Mouse (Mus musculus): ENCODE data around the gene Henmt1. TPM values are rescaled to one million over a fixed set of nuclear protein-coding genes. Genes with fewer than 3 reads are reported as not detected.

The Henmt1 gene
- polyA plus RNA-seq, 1 experiment: not detected

DNA sequence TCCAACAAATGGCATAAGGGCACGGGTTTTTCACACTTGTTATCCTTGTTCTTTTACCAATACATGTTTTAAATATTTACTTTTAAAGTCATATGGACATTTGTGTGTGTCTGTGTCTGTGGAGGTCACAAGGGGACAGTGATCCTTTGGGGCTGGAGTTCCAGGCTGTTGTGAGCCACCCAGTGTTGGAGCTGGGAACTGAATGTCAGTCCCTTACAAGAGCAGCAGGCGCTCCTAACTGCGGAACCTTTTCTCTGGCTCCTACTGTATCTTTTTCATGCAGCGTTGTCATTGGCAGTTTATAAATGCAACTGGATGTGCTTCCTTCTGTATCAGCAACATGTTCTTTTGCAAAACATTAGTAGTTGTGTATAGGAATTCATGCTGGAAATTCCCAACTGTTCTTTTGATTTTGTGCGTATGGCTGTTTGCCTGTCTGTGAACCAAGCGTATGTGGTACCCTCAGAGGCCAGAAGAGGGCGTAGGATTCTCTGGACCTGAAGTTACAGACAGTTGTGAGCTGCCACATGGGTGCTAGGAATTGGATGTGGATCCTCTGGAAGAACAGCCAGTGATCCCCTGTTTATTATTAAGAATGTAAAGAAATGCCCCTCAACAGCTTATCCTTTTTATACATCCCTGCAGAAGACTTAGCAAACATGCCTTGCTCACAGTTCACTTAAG is 24.8 kb downstream of the Henmt1 start:
- Histone ChIP-seq H3K9me3 (no peaks in the 10 kb centered on the region), H3K36me3 (replicated peaks; ENCODE audit: low read length) (peaks cover 11% of the 10 kb centered on the region), H3K4me3 (replicated peaks) (no peak overlapping the region), H3K27me3 (replicated peaks) (peaks cover 5% of the 10 kb centered on the region), H3K4me1 (peaks cover 78% of the 10 kb centered on the region)
- TF ChIP-seq GATA1 (IDR thresholded peaks at IDR 0.05; ENCODE audit: borderline replicate concordance, low read length): no peak
- TF ChIP-seq FLI1 (IDR thresholded peaks at IDR 0.05; ENCODE audit: low read length): no peak

DNA sequence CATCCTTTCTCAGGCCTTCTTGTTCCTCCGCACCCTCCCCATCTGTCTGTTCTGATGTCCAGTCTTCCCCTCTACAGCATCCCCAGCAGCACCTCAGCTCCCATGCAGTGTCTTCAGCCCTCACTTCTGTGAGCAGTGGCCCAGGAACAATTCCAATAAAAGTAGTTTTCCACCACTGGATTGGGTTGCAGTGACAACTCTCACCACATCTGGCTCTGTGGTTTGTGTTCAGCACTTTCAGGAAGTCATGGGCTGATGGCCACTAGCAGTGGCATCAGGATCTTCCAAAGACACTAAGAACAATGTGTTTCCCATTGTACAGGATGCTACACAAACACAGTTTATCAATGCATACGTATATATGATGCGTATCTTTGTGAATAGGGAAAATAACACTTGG is 26.4 kb downstream of the Henmt1 start:
- Histone ChIP-seq H3K27me3 (replicated peaks) (peaks cover 2% of the 10 kb centered on the region), H3K4me1 (peaks cover 72% of the 10 kb centered on the region), H3K4me3 (replicated peaks) (peak overlapping the region; percentile 42), H3K9me3 (no peaks in the 10 kb centered on the region), H3K36me3 (replicated peaks; ENCODE audit: low read length) (peaks cover 20% of the 10 kb centered on the region)
- TF ChIP-seq FLI1 (IDR thresholded peaks at IDR 0.05; ENCODE audit: low read length) (no peak), GATA1 (IDR thresholded peaks at IDR 0.05; ENCODE audit: borderline replicate concordance, low read length) (no peak)

DNA sequence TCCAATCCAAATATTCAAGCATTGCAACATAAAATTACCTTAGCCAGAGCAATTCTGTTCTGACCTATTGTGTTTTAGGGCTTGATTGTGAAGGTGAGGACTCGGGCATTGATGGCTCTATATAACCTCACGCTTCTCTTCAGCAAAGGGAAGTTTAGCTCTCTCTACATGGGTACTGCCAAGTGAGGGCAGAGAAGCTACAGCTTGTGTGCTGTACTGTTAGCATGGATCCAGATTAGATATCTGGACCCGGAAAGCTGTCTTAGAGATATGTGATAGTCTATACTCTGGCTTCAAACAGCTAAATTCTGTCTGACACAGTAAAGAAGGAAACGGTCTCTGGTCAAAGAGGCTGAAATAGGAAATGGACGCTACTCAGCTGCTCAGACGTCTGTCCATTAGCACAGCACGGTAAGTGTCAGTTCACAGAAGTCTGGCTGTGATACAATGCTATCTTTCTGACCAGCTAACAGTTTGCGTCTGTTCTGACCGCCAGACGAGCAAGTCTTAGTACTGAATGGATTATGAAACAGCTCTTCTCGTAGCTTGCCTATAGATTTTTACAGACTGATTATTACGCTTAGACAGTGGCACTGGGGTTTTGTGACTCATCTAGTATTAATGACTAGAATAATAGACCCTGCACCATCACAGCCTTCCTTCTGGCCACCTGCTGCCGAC is 34.4 kb downstream of the Henmt1 start:
- TF ChIP-seq FLI1 (IDR thresholded peaks at IDR 0.05; ENCODE audit: low read length): no peak
- no peak for TF ChIP-seq GATA1 (IDR thresholded peaks at IDR 0.05; ENCODE audit: borderline replicate concordance, low read length)
- H3K36me3 ChIP-seq (replicated peaks; ENCODE audit: low read length): peaks cover 82% of the 10 kb centered on the region
- no peak overlapping the region for H3K4me3 ChIP-seq (replicated peaks)

DNA sequence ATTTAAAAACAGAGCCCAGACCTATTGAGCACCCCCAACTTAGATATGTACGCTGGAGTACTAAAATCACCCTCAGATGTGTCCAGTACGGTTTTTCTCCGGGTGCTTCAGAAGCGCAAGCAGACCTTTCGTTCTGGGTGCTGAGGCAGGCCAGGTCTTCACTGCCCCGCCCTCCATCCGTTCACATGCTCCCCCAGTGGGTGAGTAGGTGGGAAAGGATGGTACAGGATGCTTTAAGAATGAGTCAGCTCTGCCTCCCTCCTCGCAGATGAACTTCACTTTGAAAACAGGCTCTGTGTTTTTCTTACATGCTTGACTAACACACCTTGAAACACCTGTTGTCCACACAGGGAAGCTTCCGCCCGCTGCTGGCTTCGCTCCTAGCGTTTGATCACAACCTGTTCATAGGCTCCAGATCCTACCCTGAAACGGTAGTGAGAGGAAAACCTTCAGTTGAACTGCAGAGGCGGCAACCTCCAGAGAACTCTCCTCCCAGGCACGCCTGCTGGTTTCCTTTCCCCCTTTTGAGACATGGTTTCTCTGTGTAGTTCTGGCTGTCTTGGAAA is 35.3 kb downstream of the Henmt1 start:
- no peak overlapping the region for H3K4me3 ChIP-seq (replicated peaks)
- no peaks in the 10 kb centered on the region for H3K27me3 ChIP-seq (replicated peaks)
- peaks cover 90% of the 10 kb centered on the region for H3K36me3 ChIP-seq (replicated peaks; ENCODE audit: low read length)
- no peak for TF ChIP-seq GATA1 (IDR thresholded peaks at IDR 0.05; ENCODE audit: borderline replicate concordance, low read length)
- no peak for TF ChIP-seq FLI1 (IDR thresholded peaks at IDR 0.05; ENCODE audit: low read length)
- no peaks in the 10 kb centered on the region for H3K9me3 ChIP-seq
- H3K4me1 ChIP-seq: peaks cover 9% of the 10 kb centered on the region; the same call in 1 of the 2 replicates

More for the DNA sequence above, 34.4 kb downstream of the Henmt1 start:
- H3K4me1 ChIP-seq: peaks cover 9% of the 10 kb centered on the region; the same call in 1 of the 2 replicates
- no peaks in the 10 kb centered on the region for H3K27me3 ChIP-seq (replicated peaks)
- H3K9me3 ChIP-seq: no peaks in the 10 kb centered on the region

DNA sequence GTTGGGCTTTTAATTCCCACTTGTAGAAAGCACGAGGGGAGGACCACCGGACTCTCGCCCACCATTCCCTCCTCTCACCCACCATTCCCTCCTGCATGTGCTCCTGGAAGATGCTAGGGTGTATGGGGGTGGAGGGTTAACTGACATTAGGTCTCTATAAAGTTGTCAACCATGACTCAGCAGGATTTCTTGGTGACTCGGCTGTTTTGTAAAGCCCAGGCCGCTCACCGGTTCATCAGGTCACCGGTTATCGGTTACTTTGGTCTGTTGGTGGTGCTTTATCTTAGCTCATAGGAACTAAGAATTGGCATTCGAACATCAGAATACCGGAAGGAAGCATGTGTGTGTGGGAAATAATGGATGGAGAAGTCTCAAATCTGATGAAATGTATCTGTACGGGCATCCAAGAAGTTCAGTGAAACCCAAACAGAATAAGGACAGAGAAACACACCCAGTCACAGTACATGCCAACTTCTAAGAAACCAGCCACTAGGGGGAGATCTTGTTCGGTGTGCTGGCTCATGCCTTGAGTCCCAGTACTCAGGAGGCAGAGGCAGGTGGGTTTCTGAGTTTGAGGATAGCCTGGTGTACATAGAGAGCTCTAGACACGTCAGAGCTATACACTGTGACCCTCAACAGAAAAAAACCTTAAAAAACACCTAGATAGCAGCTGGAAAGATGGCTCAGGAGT is 37.8 kb downstream of the Henmt1 start:
- Histone ChIP-seq H3K27me3 (replicated peaks) (no peaks in the 10 kb centered on the region), H3K9me3 (no peaks in the 10 kb centered on the region), H3K4me1 (peaks cover 17% of the 10 kb centered on the region), H3K36me3 (replicated peaks; ENCODE audit: low read length) (peaks cover 90% of the 10 kb centered on the region), H3K4me3 (replicated peaks) (no peak overlapping the region)
- TF ChIP-seq FLI1 (IDR thresholded peaks at IDR 0.05; ENCODE audit: low read length) (no peak), GATA1 (IDR thresholded peaks at IDR 0.05; ENCODE audit: borderline replicate concordance, low read length) (no peak)

DNA sequence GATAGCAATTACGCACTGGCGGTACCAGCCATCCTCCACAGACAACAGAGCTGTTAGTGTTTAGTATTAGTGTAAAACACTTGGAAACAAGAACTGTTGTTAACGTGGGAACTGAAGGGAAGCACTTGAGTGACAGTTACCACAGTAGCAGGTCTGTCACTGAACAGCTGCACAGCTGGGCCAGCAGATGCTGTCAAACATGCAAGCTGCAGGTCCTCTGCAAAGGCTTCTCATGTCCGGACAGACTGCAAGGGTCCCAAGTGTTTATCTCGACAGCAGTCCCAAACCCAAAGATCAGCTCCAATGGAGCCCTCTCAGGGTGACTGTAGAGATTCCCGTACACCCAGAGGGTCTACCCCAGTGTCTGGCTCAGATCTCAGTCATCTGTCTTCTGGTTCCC is 42.3 kb downstream of the Henmt1 start:
- no peak for TF ChIP-seq FLI1 (IDR thresholded peaks at IDR 0.05; ENCODE audit: low read length)
- TF ChIP-seq GATA1 (IDR thresholded peaks at IDR 0.05; ENCODE audit: borderline replicate concordance, low read length): no peak
- H3K36me3 ChIP-seq (replicated peaks; ENCODE audit: low read length): peaks cover 90% of the 10 kb centered on the region
- no peak overlapping the region for H3K4me3 ChIP-seq (replicated peaks)
- peaks cover 38% of the 10 kb centered on the region for H3K4me1 ChIP-seq
- H3K9me3 ChIP-seq: no peaks in the 10 kb centered on the region
- H3K27me3 ChIP-seq (replicated peaks): no peaks in the 10 kb centered on the region

DNA sequence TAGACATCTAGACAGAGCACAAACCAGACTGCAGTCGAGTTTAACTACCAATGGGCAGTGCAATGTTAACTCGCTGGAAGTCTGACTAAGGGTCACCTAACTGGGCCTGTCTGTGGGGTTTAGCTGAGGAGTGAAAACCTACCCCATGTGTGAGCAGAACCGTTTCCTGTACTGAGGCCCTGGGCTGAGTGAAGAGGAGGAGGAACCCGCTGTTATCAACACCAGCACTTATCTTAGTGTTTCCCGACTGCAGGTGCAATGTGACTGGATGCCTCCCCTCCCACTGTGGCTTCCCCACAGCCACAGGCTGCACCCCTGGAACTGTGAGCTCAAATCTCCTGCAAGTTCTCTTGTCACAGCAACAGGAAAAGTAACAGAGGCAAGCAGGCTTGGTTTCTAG is 44.3 kb downstream of the Henmt1 start:
- H3K27me3 ChIP-seq (replicated peaks): no peaks in the 10 kb centered on the region
- peaks cover 90% of the 10 kb centered on the region for H3K36me3 ChIP-seq (replicated peaks; ENCODE audit: low read length)
- no peak overlapping the region for H3K4me3 ChIP-seq (replicated peaks)
- TF ChIP-seq FLI1 (IDR thresholded peaks at IDR 0.05; ENCODE audit: low read length) (no peak), GATA1 (IDR thresholded peaks at IDR 0.05; ENCODE audit: borderline replicate concordance, low read length) (no peak)
- peaks cover 37% of the 10 kb centered on the region for H3K4me1 ChIP-seq
- H3K9me3 ChIP-seq: no peaks in the 10 kb centered on the region

DNA sequence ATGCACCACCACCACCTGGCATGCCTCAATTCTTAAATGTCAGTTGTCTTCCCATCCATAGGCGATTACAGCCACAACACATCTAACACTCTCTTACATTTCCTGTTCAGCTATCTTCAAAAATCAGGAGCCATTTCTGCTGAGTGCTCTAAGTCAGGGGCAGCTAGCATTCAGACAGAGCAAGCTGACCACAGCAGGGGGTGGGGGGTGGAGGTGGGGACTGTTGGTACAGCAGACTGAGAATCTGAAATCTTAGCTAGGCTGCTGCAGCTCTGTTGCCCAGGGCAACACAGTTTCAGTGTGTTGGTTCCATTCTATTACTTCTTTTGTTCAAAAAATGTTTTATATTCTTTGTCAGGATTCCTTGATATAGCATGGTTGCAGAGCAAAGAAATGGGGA is 46.9 kb downstream of the Henmt1 start:
- H3K4me3 ChIP-seq (replicated peaks): no peak overlapping the region
- peaks cover 51% of the 10 kb centered on the region for H3K4me1 ChIP-seq
- TF ChIP-seq GATA1 (IDR thresholded peaks at IDR 0.05; ENCODE audit: borderline replicate concordance, low read length): no peak
- no peak for TF ChIP-seq FLI1 (IDR thresholded peaks at IDR 0.05; ENCODE audit: low read length)
- H3K27me3 ChIP-seq (replicated peaks): no peaks in the 10 kb centered on the region
- H3K36me3 ChIP-seq (replicated peaks; ENCODE audit: low read length): peaks cover 93% of the 10 kb centered on the region
- H3K9me3 ChIP-seq: no peaks in the 10 kb centered on the region

DNA sequence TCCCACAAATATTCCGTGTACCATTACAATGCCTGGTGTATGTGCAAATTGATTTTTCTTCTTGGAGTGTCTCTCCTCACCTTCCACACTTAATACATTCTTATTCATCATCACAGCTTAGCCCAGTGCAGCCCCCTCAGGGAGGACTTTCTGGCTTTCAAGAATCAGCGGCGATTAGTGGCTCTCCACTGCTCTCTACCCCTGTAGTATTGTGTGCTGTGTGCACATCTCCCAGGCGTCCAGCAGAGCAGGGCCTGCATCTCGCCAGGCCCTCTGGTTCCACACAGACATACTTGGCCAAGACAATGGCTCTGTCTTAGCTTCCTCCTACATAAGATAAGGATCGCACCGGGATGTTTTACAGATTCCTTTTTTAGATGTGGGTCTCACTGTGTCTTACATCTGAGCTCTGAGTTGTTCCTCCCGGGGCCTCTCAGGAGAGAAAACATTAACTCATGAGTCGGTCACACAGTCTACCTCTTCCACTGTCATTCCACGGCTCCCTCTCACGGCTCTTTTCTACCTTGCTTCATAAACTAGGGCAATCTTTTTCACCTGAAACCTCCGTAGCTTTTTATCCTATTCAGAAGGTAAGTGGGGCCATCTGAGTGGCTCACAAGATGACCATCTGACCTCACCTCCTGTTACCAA is 47.5 kb downstream of the Henmt1 start:
- no peaks in the 10 kb centered on the region for H3K9me3 ChIP-seq
- H3K27me3 ChIP-seq (replicated peaks): no peaks in the 10 kb centered on the region
- H3K36me3 ChIP-seq (replicated peaks; ENCODE audit: low read length): peaks cover 93% of the 10 kb centered on the region
- TF ChIP-seq GATA1 (IDR thresholded peaks at IDR 0.05; ENCODE audit: borderline replicate concordance, low read length): no peak
- TF ChIP-seq FLI1 (IDR thresholded peaks at IDR 0.05; ENCODE audit: low read length): no peak
- H3K4me1 ChIP-seq: peaks cover 50% of the 10 kb centered on the region
- H3K4me3 ChIP-seq (replicated peaks): no peak overlapping the region
